Mouse (Mus musculus) kidney, adult 11 months (tissue): ENCODE measurements around the gene Foxp1.

Experiments
- DNase-seq: peaks from one replicate; pipeline ENCODE4 v3.0.0; 2022

Foxp1 gene

GRCm38 (mm10) chr6:99202781-99203180 lies 319.7 kb downstream of the Foxp1 start:
- no peak for DNase-seq

- DNase-seq, result no peak
Observed at GRCm38 (mm10) chr6:99201271-99201705, 321.2 kb downstream of the Foxp1 start.

GRCm38 (mm10) chr6:99200656-99201055 lies 321.9 kb downstream of the Foxp1 start:
- no peak for DNase-seq

- DNase-seq, result no peak
Observed at GRCm38 (mm10) chr6:99199277-99199676, 323.2 kb downstream of the Foxp1 start.

GRCm38 (mm10) chr6:99193697-99194096 lies 328.8 kb downstream of the Foxp1 start:
- peak; percentile 23 for DNase-seq

GRCm38 (mm10) chr6:99191636-99192137 lies 330.8 kb downstream of the Foxp1 start:
- DNase-seq, result no peak

GRCm38 (mm10) chr6:99191041-99191635 lies 331.4 kb downstream of the Foxp1 start:
- DNase-seq, result no peak

GRCm38 (mm10) chr6:99189967-99190366 lies 332.6 kb downstream of the Foxp1 start:
- DNase-seq, result no peak

GRCm38 (mm10) chr6:99188366-99189216 lies 333.9 kb downstream of the Foxp1 start:
- DNase-seq, result no peak

GRCm38 (mm10) chr6:99187914-99188313 lies 334.6 kb downstream of the Foxp1 start:
- DNase-seq, result no peak

- DNase-seq, result no peak
Observed at GRCm38 (mm10) chr6:99187415-99187814, 335.1 kb downstream of the Foxp1 start.

- no peak for DNase-seq
Observed at GRCm38 (mm10) chr6:99186569-99186968, 336.0 kb downstream of the Foxp1 start.

- DNase-seq, result no peak
Observed at GRCm38 (mm10) chr6:99185797-99186196, 336.7 kb downstream of the Foxp1 start.

- DNase-seq, result no peak
Observed at GRCm38 (mm10) chr6:99184051-99184450, 338.5 kb downstream of the Foxp1 start.

- DNase-seq, result no peak
Observed at GRCm38 (mm10) chr6:99182777-99183176, 339.7 kb downstream of the Foxp1 start.

GRCm38 (mm10) chr6:99176216-99176615 lies 346.3 kb downstream of the Foxp1 start:
- DNase-seq, result no peak

GRCm38 (mm10) chr6:99175377-99175776 lies 347.1 kb downstream of the Foxp1 start:
- no peak for DNase-seq

- no peak for DNase-seq
Observed at GRCm38 (mm10) chr6:99173902-99174210, 348.7 kb downstream of the Foxp1 start.

GRCm38 (mm10) chr6:99173066-99173901 lies 349.2 kb downstream of the Foxp1 start:
- no peak for DNase-seq

- no peak for DNase-seq
Observed at GRCm38 (mm10) chr6:99172589-99172986, 349.9 kb downstream of the Foxp1 start.

- peak; percentile 13 for DNase-seq
Observed at GRCm38 (mm10) chr6:99171901-99172588, 350.5 kb downstream of the Foxp1 start.

- no peak for DNase-seq
Observed at GRCm38 (mm10) chr6:99171281-99171825, 351.2 kb downstream of the Foxp1 start.
